In the genomic region with DNA sequence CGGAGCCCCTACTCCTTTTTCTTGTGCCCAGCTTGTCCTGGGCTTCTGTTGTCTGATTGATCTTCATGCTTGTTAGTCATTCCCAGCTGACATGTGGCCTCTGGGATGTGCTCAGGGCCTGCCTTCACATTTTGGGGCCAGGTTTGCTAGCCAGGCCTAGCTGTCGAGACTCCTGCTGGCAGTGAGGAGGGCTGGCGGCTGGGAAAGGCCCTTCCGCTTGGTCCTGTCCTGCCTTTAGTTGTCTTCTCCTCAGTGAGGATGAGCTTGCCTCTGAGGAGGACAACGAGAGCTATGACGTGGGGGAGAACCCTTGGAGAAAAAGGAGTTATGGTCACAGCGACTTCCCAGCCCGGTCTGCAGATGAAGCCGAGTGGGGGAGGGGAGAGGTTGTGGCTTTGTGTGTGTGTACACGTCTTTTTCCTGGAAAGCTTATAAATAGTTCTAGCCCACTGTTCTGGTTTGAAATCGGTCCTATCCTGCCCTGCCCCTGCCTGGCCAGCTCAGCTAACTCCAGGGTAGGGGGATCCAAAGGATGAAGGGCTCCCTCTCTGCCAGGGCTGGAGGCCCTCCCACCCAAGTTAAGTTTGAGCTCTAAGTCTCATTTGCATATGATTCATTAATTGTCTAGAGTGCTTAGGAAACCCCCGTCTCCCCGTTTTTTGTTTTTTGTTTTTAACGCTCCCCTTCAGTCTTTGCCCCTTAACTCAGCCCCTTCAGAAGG, we compare ENCODE assay signal across 8 mouse cellular contexts. TPM values are rescaled to one million over a fixed set of nuclear protein-coding genes. Genes with fewer than 3 reads are reported as not detected.
DNase-seq lines count a peak whose midpoint lies in the region; ATAC-seq and TF ChIP-seq lines count a peak whose summit lies in the region.

No protein-coding gene starts in this region.

- no peak for TF ChIP-seq EP300 in ES-Bruce4 (IDR thresholded peaks at IDR 0.05; ENCODE audit: insufficient read depth, low read depth, low read length)

- H3K4me1 ChIP-seq in ES-Bruce4 (ENCODE audit: control insufficient read depth, insufficient read depth, low read length), result peaks cover 16% of the 10 kb centered on the region
- H3K4me1 ChIP-seq in heart, embryonic 10.5 days, result peaks cover 96% of the 10 kb centered on the region
- H3K4me1 ChIP-seq in limb, embryonic 10.5 days, result peaks cover 83% of the 10 kb centered on the region
- peaks cover 54% of the 10 kb centered on the region for H3K4me1 ChIP-seq in neural tube, embryonic 14.5 days (ENCODE audit: control insufficient read depth, insufficient read depth, low read length)

- peak overlapping the region; percentile 27 for H3K9ac ChIP-seq in ES-Bruce4 (ENCODE audit: low read depth, poor library complexity, severe bottlenecking)
- H3K9ac ChIP-seq in neural tube, embryonic 14.5 days (replicated peaks; ENCODE audit: low read depth, low read length), result no peak overlapping the region

- TF ChIP-seq CTCF in layer of hippocampus, adult 2 months (conservative IDR thresholded peaks at IDR 0.05), result no peak
- TF ChIP-seq CTCF in ES-Bruce4 (IDR thresholded peaks at IDR 0.05; ENCODE audit: low read depth, low read length), result no peak

- no peaks in the 10 kb centered on the region for H3K36me3 ChIP-seq in ES-Bruce4 (ENCODE audit: control insufficient read depth, insufficient read depth, low read length, poor library complexity, severe bottlenecking)
- H3K36me3 ChIP-seq in heart, embryonic 10.5 days, result 0 out of 2 replicates have a peak, but pooled peaks cover 4% of the 10 kb centered on the region
- H3K36me3 ChIP-seq in limb, embryonic 10.5 days, result peaks cover 34% of the 10 kb centered on the region
- H3K36me3 ChIP-seq in neural tube, embryonic 14.5 days (ENCODE audit: control insufficient read depth, insufficient read depth, low read length), result no peaks in the 10 kb centered on the region

- no peak for TF ChIP-seq POLR2A in ES-Bruce4 (IDR thresholded peaks at IDR 0.05; ENCODE audit: insufficient read depth, low read length)

- peak overlapping the region; percentile 7; the same call in 1 of the 2 replicates for H3K4me2 ChIP-seq in neural tube, embryonic 14.5 days (ENCODE audit: low read depth, low read length)

- no peaks in the 10 kb centered on the region for H3K27me3 ChIP-seq in ES-Bruce4 (ENCODE audit: control insufficient read depth, insufficient read depth, low read length, poor library complexity, severe bottlenecking)
- H3K27me3 ChIP-seq in heart, embryonic 10.5 days (ENCODE audit: insufficient read depth, poor library complexity, severe bottlenecking), result no peaks in the 10 kb centered on the region
- no peaks in the 10 kb centered on the region for H3K27me3 ChIP-seq in limb, embryonic 10.5 days (ENCODE audit: low read depth, poor library complexity, severe bottlenecking)
- H3K27me3 ChIP-seq in neural tube, embryonic 14.5 days (ENCODE audit: control insufficient read depth, insufficient read depth, low read length), result no peaks in the 10 kb centered on the region

- H3K4me3 ChIP-seq in layer of hippocampus, adult 2 months, result no peak overlapping the region
- no peak overlapping the region for H3K4me3 ChIP-seq in ES-Bruce4 (ENCODE audit: low read depth, low read length)
- H3K4me3 ChIP-seq in heart, embryonic 10.5 days, result peak overlapping the region; percentile 75; the same call in 1 of the 2 replicates
- H3K4me3 ChIP-seq in limb, embryonic 10.5 days, result peak overlapping the region; percentile 78
- H3K4me3 ChIP-seq in neural tube, embryonic 14.5 days (ENCODE audit: low read depth, low read length), result no peak overlapping the region

- no peak for ATAC-seq in neural tube, embryonic 14.5 days (ENCODE audit: low read depth)

- 27% methylated on average over 14 of the region's 14 CpGs for WGBS in heart, embryonic 10.5 days
- 34% methylated on average over 14 of the region's 14 CpGs for WGBS in limb, embryonic 10.5 days
- 38% methylated on average over 14 of the region's 14 CpGs for WGBS in neural tube, embryonic 14.5 days

- no peaks in the 10 kb centered on the region for H3K9me3 ChIP-seq in ES-Bruce4 (replicated peaks; ENCODE audit: control insufficient read depth, insufficient read depth, low read length, poor library complexity, severe bottlenecking)
- H3K9me3 ChIP-seq in heart, embryonic 10.5 days, result no peaks in the 10 kb centered on the region
- H3K9me3 ChIP-seq in limb, embryonic 10.5 days (replicated peaks), result no peaks in the 10 kb centered on the region
- no peaks in the 10 kb centered on the region for H3K9me3 ChIP-seq in neural tube, embryonic 14.5 days (ENCODE audit: control insufficient read depth, low read length)

- H3K27ac ChIP-seq in layer of hippocampus, adult 2 months, result peak overlapping the region; percentile 48; the same call in 1 of the 2 replicates
- peak overlapping the region; percentile 48 for H3K27ac ChIP-seq in ES-Bruce4 (ENCODE audit: insufficient read depth, low read length)
- peak overlapping the region; percentile 97 for H3K27ac ChIP-seq in heart, embryonic 10.5 days
- peak overlapping the region; percentile 95 for H3K27ac ChIP-seq in limb, embryonic 10.5 days
- H3K27ac ChIP-seq in neural tube, embryonic 14.5 days (ENCODE audit: low read depth, low read length), result peak overlapping the region; percentile 73

- no peak for DNase-seq in layer of hippocampus, adult 2 months (ENCODE audit: low spot score in 2 of 2)
- no peak for DNase-seq in layer of hippocampus, adult 11-12 months (ENCODE audit: low spot score)
- DNase-seq in heart, embryonic 10.5 days (ENCODE audit: low spot score), result no peak
- DNase-seq in limb, embryonic 10.5 days (ENCODE audit: low spot score), result no peak
- DNase-seq in right cerebral cortex, postnatal 4 days, result no peak
- DNase-seq in layer of hippocampus, postnatal 14 days (ENCODE audit: low spot score in 2 of 2), result no peak

RNA-seq across cellular contexts. Expression of a gene that starts 16.3 kb away (rescaled TPM):
- total RNA-seq in layer of hippocampus, adult 2 months (2021), result 10 to 100 TPM; 15.4 to 19.0 TPM
- 23.7 and 26.3 TPM in 2 replicates for polyA plus RNA-seq in ES-Bruce4 (2011; ENCODE audit: insufficient read depth, insufficient read length, low read depth, missing spikeins)
- 30.4 and 36.9 TPM in 2 replicates for polyA plus RNA-seq in heart, embryonic 10.5 days (2016; fragmentation: Nextera tagmentation; extraction: Ambion mirVana)
- polyA plus RNA-seq in limb, embryonic 10.5 days (2016; fragmentation: Nextera tagmentation; extraction: Ambion mirVana), result 38.4 and 43.7 TPM in 2 replicates
- 22.1 and 22.3 TPM in 2 replicates for polyA plus RNA-seq in neural tube, embryonic 14.5 days (2014; fragmentation: Nextera tagmentation; extraction: Ambion mirVana)
- 10 to 100 TPM; 20.2 to 20.3 TPM for total RNA-seq in layer of hippocampus, postnatal 14 days (2021)

RNA-seq across cellular contexts. Expression of a gene that starts 36.3 kb away (rescaled TPM):
- under 1 TPM; 0.52 to 0.64 TPM for total RNA-seq in layer of hippocampus, adult 2 months (2021)
- 54.3 and 55.8 TPM in 2 replicates for polyA plus RNA-seq in ES-Bruce4 (2011; ENCODE audit: insufficient read depth, insufficient read length, low read depth, missing spikeins)
- polyA plus RNA-seq in heart, embryonic 10.5 days (2016; fragmentation: Nextera tagmentation; extraction: Ambion mirVana), result 39.3 and 47.7 TPM in 2 replicates
- polyA plus RNA-seq in limb, embryonic 10.5 days (2016; fragmentation: Nextera tagmentation; extraction: Ambion mirVana), result 69.9 and 79.5 TPM in 2 replicates
- 2.1 and 2.8 TPM in 2 replicates for polyA plus RNA-seq in neural tube, embryonic 14.5 days (2014; fragmentation: Nextera tagmentation; extraction: Ambion mirVana)
- total RNA-seq in layer of hippocampus, postnatal 14 days (2021), result under 1 TPM; 0.81 to 0.97 TPM

RNA-seq across cellular contexts. Expression of a gene that starts 38.9 kb away (rescaled TPM):
- total RNA-seq in layer of hippocampus, adult 2 months (2021), result 1 to 10 TPM; 1.3 to 2.0 TPM
- not detected in 2 replicates for polyA plus RNA-seq in ES-Bruce4 (2011; ENCODE audit: insufficient read depth, insufficient read length, low read depth, missing spikeins)
- polyA plus RNA-seq in heart, embryonic 10.5 days (2016; fragmentation: Nextera tagmentation; extraction: Ambion mirVana), result 1.0 and 1.1 TPM in 2 replicates
- polyA plus RNA-seq in limb, embryonic 10.5 days (2016; fragmentation: Nextera tagmentation; extraction: Ambion mirVana), result 0.24 and 0.29 TPM in 2 replicates
- polyA plus RNA-seq in neural tube, embryonic 14.5 days (2014; fragmentation: Nextera tagmentation; extraction: Ambion mirVana), result 0.89 and 2.2 TPM in 2 replicates
- total RNA-seq in layer of hippocampus, postnatal 14 days (2021), result 1 to 10 TPM; 2.2 TPM

Comparison
In these comparisons a context has a peak if more than half of its experiments do, and no peak if none do; other contexts are left out.
1. H3K4me3 ChIP-seq: peak in heart, embryonic 10.5 days (single experiment) and limb, embryonic 10.5 days (single experiment); none in layer of hippocampus, adult 2 months (single experiment), ES-Bruce4 (single experiment) and neural tube, embryonic 14.5 days (single experiment).
2. RNA of a gene that starts 36.3 kb away (polyA plus RNA-seq): 69.9 to 79.5 TPM in limb, embryonic 10.5 days, 54.3 to 55.8 TPM in ES-Bruce4 and 39.3 to 47.7 TPM in heart, embryonic 10.5 days; 2.1 to 2.8 TPM in neural tube, embryonic 14.5 days; every median in the first group is over 10 times any median in the second.
3. Peak in every context shown above with its lines, with median percentiles within 50 percentile points of each other: H3K27ac ChIP-seq.